Mouse (Mus musculus) midbrain, postnatal 0 days (tissue): ENCODE measurements around the gene Sez6l. TPM values are rescaled to one million over a fixed set of nuclear protein-coding genes. Genes with fewer than 3 reads are reported as not detected.

Source experiments
- ATAC-seq: fragments of 200-750 bp; cut with Nextera tagmentation; 2 replicates; pipeline ENCODE4 v1.8.0; 2017; ENCODE audit warnings: moderate number of reproducible peaks, mild to moderate bottlenecking, moderate TSS enrichment, moderate library complexity; ENCODE audit not compliant: low FRiP score
- DNase-seq: peaks from one replicate; pipeline ENCODE4 v3.0.0-alpha.2; 2015; ENCODE audit warnings: low spot score
- H3K27ac ChIP-seq: fragments of 300-500 bp; sonication (generic); 2 replicates; pipeline ENCODE4 v1.5.1; 2014; ENCODE audit warnings: low read depth, mild to moderate bottlenecking, low read length, mixed read lengths
- H3K27me3 ChIP-seq: fragments of 300-500 bp; sonication (generic); 2 replicates; pipeline ENCODE4 v1.6.1; 2014; ENCODE audit warnings: low read length, control low read depth, mixed read lengths; ENCODE audit not compliant: insufficient read depth
- H3K36me3 ChIP-seq: fragments of 300-500 bp; sonication (generic); 2 replicates; pipeline ENCODE4 v1.6.1; 2014; ENCODE audit warnings: low read length, control low read depth, mixed read lengths; ENCODE audit not compliant: insufficient read depth
- H3K4me1 ChIP-seq: fragments of 300-500 bp; sonication (generic); 2 replicates; pipeline ENCODE4 v1.6.1; 2014; ENCODE audit warnings: mild to moderate bottlenecking, control low read depth, antibody characterized with exemption, low read length, mixed read lengths; ENCODE audit not compliant: insufficient read depth
- H3K4me2 ChIP-seq: fragments of 300-500 bp; sonication (generic); 2 replicates; pipeline ENCODE4 v1.6.1; 2014; ENCODE audit warnings: low read depth, mild to moderate bottlenecking, low read length, mixed read lengths; ENCODE audit not compliant: poor library complexity, severe bottlenecking
- H3K4me3 ChIP-seq: fragments of 300-500 bp; sonication (generic); 2 replicates; pipeline ENCODE4 v1.5.1; 2014; ENCODE audit warnings: low read depth, mild to moderate bottlenecking, low read length, moderate library complexity
- H3K9ac ChIP-seq: fragments of 300-500 bp; sonication (generic); replicated peaks from 2 replicates; pipeline ENCODE4 v1.6.1; 2014; ENCODE audit warnings: mild to moderate bottlenecking, low read length, moderate library complexity, mixed read lengths; ENCODE audit not compliant: poor library complexity, severe bottlenecking
- H3K9me3 ChIP-seq: fragments of 300-500 bp; sonication (generic); 2 replicates; pipeline ENCODE4 v1.6.1; 2016; ENCODE audit warnings: low read length, control low read depth
- CTCF ChIP-seq: IDR thresholded peaks from 2 replicates; pipeline ENCODE4 v1.5.1; 2016; ENCODE audit warnings: antibody characterized with exemption, mild to moderate bottlenecking
- WGBS: fragments of 180-500 bp; shearing (Covaris S2); extraction: QIAGEN DNeasy Blood & Tissue Kit; methylation state at CpG from one replicate; pipeline ENCODE4 v1.1.7; 2014; 5-methylcytosine and 5-hydroxymethylcytosine counted together
- polyA plus RNA-seq: library from polyadenylated mRNA; unstranded; fragments of >200 nt; fragmentation: Nextera tagmentation; extraction: Ambion mirVana; gene quantifications from 2 replicates; pipeline ENCODE4 v1.2.1, GENCODE M21; 2015
- total RNA-seq: library from RNA; depleted of rRNA; stranded (reverse); fragments of >200 nt; gene quantifications from 2 replicates; pipeline ENCODE4 v1.2.3, GENCODE M21; 2014

Sez6l gene
- total and polyA plus RNA-seq, 2 experiments from 2014 or later: 65.7 to 101 TPM

- ATAC-seq (0 out of 2 replicates have a peak, but pooled peaks have one; percentile 25), DNase-seq (peak; percentile 89)
- H3K4me1 ChIP-seq: peaks cover 14% of the 10 kb centered on the region; the same call in 1 of the 2 replicates
- no peaks in the 10 kb centered on the region for H3K36me3 ChIP-seq
- H3K9me3 ChIP-seq: no peaks in the 10 kb centered on the region
- peak overlapping the region; percentile 96 for H3K9ac ChIP-seq
- H3K4me3 ChIP-seq: peak overlapping the region; percentile 83
- H3K27ac ChIP-seq: peak overlapping the region; percentile 87
- TF ChIP-seq CTCF: 0 out of 2 replicates have a peak, but pooled peaks have one; percentile 6
- no peaks in the 10 kb centered on the region for H3K27me3 ChIP-seq
- 7% methylated on average over 10 of the region's 10 CpGs for WGBS
- peak overlapping the region; percentile 82 for H3K4me2 ChIP-seq
Measured at GRCm38 (mm10) chr5:112577750-112578149, 765 bp upstream of the Sez6l start.

DNA sequence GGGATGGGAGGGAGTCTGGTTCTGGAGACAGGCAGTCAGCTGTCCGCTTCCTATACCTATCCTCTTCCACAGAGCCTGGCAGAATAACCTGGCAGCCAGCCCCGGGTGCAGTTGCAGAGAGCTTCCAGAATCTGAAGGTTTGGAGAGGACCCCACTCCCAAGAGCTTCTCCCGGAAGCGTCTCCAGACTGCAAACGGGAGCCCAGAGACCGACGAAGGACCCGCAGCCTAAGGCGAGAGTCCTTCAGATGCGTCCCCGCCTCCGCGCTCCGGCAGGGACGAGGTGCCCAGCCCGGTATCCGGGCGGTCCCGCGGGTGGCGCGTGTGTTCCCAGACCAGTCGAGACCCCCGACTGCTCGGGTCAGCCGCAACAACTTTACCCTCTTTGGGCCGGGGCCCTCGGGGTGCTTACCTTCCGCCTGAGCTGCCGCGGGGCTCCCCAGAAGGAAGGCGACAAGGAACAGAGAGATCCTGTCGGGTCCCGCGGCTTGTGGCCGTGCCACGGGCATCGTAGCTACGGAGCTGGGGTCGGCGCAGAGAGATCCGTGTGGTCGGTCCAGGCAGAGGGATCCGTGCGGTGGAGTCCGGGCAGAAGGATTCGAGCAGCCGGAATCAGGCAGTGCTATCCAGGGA, 508 bp downstream of the Sez6l start:
- Histone ChIP-seq H3K4me3 (peak overlapping the region; percentile 83), H3K4me2 (peak overlapping the region; percentile 82)
- WGBS: 1% methylated on average over 48 of the region's 48 CpGs

DNA sequence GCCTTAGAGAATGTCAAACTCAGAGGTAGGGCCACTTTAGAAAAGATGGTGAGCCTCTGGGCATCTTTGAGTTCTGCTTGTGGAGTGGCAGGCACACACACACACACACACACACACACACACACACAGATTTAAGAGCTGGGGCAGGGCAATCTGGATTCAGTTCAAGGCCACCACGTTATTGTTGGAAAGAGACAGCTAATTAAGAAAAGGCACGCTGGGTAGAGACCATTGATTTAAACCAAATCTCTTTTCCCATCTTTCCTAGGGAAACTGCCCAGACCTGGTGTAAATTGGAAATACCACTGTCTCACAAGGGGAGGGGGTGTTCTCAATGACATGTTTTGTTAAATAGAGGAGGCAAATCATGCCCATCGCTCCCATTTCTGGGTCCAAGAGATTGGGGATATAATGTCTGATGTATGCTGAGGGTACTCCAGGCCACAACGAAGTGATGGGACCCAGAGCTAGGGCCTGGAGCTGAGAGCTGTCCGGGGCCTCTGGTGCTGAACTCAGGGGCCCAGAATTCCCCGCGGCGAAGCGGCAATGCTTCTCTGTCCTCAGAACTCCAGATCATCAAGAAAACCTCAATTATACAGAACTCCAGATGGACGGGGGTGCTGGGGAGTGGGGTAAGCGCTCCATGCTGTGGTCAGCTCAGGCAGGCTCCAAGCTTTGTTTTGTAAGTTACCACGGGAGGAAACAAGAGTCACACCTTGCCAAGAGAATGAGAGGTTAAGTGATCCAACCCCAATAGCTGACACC, 1.7 kb downstream of the Sez6l start:
- Histone ChIP-seq H3K9ac (peak overlapping the region; percentile 96), H3K4me2 (peak overlapping the region; percentile 82), H3K4me3 (peak overlapping the region; percentile 83), H3K27me3 (no peaks in the 10 kb centered on the region), H3K9me3 (no peaks in the 10 kb centered on the region), H3K27ac (peak overlapping the region; percentile 27; the same call in 1 of the 2 replicates), H3K36me3 (no peaks in the 10 kb centered on the region), H3K4me1 (peaks cover 17% of the 10 kb centered on the region; the same call in 1 of the 2 replicates)
- ATAC-seq: no peak
- DNase-seq: no peak
- WGBS: 3% methylated on average over 12 of the region's 12 CpGs
- TF ChIP-seq CTCF: no peak

More for the DNA sequence above, 508 bp downstream of the Sez6l start:
- Histone ChIP-seq H3K36me3 (no peaks in the 10 kb centered on the region), H3K9me3 (no peaks in the 10 kb centered on the region), H3K27ac (peak overlapping the region; percentile 87), H3K9ac (peak overlapping the region; percentile 96), H3K27me3 (no peaks in the 10 kb centered on the region), H3K4me1 (peaks cover 17% of the 10 kb centered on the region; the same call in 1 of the 2 replicates)
- ATAC-seq (peak; percentile 32; the same call in 1 of the 2 replicates), DNase-seq (peak; percentile 66)
- no peak for TF ChIP-seq CTCF

DNA sequence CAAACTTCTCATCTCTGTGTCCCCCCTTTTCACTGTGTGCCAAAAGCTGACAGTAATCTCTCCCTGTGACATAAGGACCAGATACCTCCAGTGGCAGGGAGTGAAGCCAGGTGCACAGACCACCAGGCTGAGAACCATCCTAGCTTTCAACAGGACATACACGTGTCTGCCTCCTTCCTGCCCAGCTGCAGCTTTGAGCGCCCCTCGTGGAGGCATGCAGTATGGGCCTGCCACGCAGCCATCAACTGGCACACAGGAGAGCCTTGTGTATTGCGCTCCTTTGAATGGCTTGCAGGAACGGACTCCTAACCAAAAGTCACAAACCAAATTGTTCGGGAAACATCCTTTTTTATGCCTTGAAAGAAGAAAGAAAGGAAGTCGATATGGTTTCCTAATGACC, 3.1 kb downstream of the Sez6l start:
- H3K4me2 ChIP-seq: peak overlapping the region; percentile 82
- H3K27me3 ChIP-seq: no peaks in the 10 kb centered on the region
- no peaks in the 10 kb centered on the region for H3K9me3 ChIP-seq
- peak overlapping the region; percentile 26; the same call in 1 of the 2 replicates for H3K27ac ChIP-seq
- 3% methylated on average over 8 of the region's 8 CpGs for WGBS
- TF ChIP-seq CTCF: peak; percentile 99
- H3K9ac ChIP-seq: peak overlapping the region; percentile 96
- ATAC-seq: peak; percentile 74
- DNase-seq: peak; percentile 90
- no peaks in the 10 kb centered on the region for H3K36me3 ChIP-seq
- H3K4me1 ChIP-seq: peaks cover 17% of the 10 kb centered on the region; the same call in 1 of the 2 replicates
- peak overlapping the region; percentile 83 for H3K4me3 ChIP-seq

DNA sequence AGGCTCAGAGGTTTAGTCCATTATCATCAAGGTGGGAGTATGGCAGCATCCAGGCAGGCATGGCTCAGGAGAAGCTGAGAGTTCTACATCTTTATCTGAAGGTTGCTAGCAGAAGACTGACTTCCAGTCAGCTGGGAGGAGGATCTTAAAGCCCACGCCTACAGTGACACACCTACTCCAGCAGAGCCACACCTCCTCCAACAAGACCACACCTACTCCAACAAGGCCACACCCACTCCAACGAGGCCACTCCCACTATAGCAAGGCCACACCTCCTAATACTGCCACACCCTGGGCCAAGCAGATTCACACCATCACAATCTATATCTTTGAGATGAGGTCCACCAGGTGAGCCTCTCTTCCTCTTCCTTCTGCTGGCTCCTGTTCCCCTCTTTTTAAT, 4.8 kb downstream of the Sez6l start:
- no peak overlapping the region for H3K4me3 ChIP-seq
- H3K27ac ChIP-seq: no peak overlapping the region
- TF ChIP-seq CTCF: no peak
- no peaks in the 10 kb centered on the region for H3K27me3 ChIP-seq
- DNase-seq (no peak), ATAC-seq (no peak)
- H3K4me1 ChIP-seq: peaks cover 8% of the 10 kb centered on the region; the same call in 1 of the 2 replicates
- H3K9me3 ChIP-seq: no peaks in the 10 kb centered on the region
- 73% methylated on average over 2 of the region's 2 CpGs for WGBS
- 0 out of 2 replicates have a peak, but pooled peaks cover 2% of the 10 kb centered on the region for H3K36me3 ChIP-seq
- H3K4me2 ChIP-seq: peak overlapping the region; percentile 82; the same call in 1 of the 2 replicates
- H3K9ac ChIP-seq: no peak overlapping the region
